Mouse (Mus musculus): ENCODE results near the gene Atoh7.
A peak's percentile ranks its signal among the peaks of the same experiment; 100 is the strongest.

Gene Atoh7

DNA sequence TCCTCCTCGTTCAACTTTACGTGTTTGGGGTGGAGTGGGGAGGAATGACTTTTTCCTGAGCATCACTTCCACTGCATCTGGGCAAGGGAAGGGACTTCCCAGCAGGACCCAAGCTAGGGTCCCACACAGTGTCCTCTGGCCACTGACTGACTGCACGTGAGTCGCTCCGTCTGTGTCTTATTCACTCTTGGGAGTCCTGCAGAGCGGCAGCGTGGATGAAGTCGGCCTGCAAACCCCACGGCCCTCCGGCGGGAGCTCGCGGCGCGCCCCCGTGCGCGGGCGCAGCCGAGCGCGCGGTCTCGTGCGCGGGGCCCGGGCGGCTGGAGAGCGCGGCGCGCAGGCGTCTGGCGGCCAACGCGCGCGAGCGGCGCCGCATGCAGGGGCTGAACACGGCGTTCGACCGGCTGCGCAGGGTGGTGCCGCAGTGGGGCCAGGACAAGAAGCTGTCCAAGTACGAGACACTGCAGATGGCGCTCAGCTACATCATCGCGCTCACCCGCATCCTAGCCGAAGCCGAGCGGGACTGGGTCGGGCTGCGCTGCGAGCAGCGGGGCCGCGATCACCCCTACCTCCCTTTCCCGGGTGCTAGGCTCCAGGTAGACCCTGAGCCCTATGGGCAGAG, 601 bp downstream of the Atoh7 start:
- no peak for DNase-seq

DNA sequence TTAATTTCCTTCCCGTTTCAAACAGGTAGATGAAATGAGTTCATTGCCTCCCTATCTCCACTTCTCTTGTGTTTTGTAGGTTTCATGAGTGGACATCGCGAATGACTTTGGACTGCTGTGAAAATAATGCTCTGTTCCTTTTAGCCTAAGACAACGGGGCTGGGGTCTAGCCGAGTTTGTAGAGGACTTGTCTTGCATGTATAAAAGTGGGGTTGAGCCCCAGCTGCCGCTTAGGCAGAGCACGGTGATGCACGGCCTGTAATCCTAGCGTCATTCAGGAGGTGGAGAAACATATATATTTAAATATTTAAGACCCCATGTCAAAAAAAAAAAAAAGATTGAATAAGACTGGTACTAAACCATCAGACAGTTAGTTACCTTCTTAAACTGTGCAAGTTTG, 1.2 kb downstream of the Atoh7 start:
- no peak for DNase-seq

DNA sequence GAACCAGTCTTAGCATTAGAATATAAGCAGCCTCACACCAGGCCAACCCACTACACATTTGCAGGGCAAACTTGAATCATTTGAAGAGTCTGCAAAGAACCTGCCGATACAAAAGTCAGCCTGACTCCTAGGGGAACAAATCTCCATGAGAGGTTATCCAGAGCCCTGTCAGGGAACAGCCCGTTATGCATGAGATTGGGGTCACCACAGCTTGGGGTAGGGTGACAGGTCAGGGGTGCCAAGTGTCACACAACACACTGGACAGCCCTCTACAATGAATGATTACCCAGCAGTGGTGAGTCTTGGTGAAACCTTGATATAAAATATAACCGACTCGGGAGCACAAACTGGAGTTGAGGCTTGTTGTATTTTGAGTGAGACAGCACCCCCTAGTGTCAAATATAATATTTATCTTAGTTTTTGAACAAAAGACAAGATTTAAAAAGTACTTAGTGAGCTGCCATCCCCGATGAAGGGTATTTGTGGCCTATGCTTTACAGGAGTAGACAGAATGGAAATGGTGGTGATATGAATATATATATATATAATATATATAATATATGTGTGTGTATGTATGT, 13.7 kb downstream of the Atoh7 start:
- DNase-seq, result no peak

GRCm38 (mm10) chr10:63113716-63114360, 14.4 kb downstream of the Atoh7 start:
- DNase-seq, result no peak

- DNase-seq, result no peak
These were observed 16.4 kb downstream of the Atoh7 start for GRCm38 (mm10) chr10:63115881-63116280.

- no peak for DNase-seq
These were observed 16.9 kb downstream of the Atoh7 start for GRCm38 (mm10) chr10:63116376-63116775.

GRCm38 (mm10) chr10:63117583-63117982, 18.1 kb downstream of the Atoh7 start:
- no peak for DNase-seq

GRCm38 (mm10) chr10:63119916-63120315, 20.5 kb downstream of the Atoh7 start:
- DNase-seq, result no peak

DNA sequence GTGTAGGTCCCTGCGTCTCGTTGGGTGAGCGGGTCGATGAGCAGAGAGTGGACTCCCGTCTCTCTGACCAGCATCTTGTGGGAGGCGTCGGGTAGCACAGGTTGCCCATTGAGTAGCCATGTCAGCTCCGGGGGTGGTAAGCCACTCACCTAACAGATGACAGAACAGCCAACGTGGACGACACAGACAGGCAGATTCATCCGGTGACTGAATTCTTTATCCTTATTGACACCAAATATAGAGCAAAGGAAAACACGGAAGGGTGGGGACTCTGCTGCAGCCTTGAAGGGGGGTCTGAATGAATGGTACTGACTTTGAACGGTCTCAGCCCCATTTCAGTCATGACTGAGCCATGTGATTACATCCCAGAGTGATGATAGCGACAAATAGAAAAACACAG, 22.5 kb downstream of the Atoh7 start:
- DNase-seq, result no peak

DNA sequence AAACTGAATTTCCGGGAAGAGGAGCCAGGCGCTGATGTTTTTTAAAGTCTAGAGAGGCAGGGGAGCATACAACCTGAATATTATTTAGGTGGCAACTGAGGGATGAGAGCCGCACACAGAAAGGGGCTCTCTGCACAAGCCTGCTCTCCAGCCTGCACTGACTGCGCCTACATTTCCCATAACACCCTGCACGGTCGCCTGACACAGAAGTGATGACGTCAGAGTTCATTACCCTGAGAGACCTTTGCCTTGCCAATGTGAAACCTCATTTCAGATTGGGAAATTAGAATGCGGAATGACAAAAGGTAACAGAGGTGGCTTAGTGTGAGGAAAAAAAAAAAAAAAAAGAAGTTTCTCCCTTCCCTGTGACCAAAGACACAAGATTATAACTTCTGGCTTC, 23.1 kb downstream of the Atoh7 start:
- DNase-seq, result peak; percentile 67

DNA sequence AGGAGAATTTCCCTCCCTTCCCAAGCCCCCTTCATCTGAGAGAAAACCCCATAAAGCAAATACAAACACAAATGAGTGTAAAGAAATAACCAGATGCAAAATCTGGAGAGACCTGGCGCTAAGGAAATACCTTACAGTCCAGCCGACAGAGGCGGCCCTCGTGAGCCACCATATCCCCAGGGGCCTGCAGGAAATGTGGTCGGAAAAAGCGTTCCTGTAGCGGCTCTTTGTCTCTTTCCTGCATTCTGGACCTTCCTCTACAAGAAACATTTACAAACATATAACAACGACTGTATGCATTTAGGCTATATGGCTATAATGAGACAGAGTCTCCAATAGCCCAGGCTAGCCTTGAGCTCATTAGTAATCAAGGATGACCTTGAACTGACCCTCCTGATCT, 23.7 kb downstream of the Atoh7 start:
- DNase-seq, result no peak

DNA sequence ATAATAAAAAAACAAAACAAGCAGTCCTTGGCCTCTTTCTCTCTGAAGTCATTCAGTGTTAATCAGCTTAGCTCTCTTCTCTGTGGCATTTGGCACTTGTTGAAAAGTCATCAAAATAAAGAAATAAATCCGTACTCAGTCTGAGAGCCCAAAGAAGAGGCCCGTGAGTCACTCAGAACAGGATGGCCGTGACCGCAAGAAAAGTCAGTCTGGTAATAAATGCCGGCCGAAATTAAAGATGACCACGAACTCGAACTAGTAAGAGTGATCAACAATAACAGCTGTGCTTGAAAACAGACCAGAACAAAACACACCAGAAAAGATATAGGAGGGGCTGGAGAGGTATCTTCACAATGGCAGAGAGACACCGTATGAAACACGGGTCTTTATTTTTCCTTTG, 24.6 kb downstream of the Atoh7 start:
- DNase-seq, result no peak

GRCm38 (mm10) chr10:63125343-63125742, 25.9 kb downstream of the Atoh7 start:
- no peak for DNase-seq

- DNase-seq, result no peak
These were observed 26.7 kb downstream of the Atoh7 start for GRCm38 (mm10) chr10:63126116-63126515.

DNA sequence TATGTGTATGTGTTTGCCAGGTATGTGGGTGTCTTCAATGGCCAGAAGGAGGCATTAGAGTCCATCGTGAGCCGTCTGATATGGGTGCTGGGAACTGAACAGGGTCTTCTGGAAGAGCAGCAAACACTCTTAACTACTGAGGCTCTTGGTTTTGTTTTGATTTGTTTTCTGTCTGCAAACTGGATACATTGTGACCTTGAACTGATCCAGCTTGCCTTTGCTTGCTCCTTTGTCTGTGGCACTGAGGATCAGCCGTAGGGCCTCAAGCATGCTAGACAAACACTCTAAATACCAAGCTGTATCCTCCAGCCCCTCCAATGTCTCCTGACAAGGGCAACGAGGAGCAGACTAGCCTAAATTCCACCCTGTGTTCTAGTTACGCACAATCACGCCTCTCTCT, 27.7 kb downstream of the Atoh7 start:
- no peak for DNase-seq

DNA sequence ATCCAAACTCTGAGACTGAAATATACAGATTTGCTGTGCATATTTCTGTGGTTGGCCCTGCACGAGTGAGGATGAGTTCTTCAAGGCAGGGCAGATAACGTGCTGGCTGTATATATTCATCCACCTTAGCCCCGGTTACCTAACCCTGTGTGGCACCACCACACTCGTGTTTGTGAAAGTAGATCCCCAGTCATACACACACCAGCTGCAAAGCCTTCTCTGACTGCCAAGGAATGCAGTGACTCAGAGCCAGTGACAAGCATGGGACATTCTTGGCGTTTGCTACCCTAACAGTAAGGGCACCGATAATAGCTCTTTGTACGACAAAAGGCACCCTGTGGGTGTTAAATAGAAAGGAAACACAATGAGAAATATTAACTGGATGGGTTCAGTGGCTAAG, 28.8 kb downstream of the Atoh7 start:
- peak; percentile 20 for DNase-seq

DNA sequence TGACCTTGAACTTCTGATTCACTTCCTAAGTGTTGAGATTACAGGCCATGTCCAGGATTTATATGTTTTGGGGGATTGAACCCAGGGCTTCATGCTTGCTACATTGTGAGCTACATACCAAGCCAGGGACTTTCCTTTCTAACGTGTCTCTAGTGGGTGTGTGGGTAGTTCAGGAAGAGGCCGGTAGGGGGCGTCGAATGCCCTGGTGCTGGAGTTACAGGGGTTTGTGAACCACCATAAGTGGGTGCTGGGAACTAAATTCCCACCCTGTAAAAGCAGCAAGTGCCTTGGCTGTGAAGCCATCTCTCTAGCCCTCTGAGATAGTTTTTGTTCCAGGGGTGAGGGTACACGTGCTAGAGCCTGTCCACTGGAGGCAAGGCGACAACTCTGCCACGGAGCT, 31.0 kb downstream of the Atoh7 start:
- DNase-seq, result no peak

DNA sequence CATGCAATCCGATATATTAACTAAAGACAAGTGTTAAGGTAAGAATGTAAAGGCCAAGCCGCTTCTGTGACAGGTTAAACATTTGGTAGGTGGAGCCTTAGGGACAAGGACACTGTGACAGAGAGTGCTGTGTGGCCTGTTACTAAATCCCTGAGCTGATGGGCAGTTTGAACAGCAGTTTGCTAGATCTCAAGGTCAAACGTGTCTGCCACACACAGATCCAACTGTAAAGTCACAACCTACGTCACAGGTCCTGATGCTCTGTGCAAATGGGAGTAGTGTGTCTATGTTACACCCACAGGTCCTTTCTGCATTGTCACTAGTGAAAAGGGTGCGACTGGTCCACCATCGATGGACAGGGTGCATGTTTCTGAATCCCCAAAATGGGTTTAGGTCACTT, 32.9 kb downstream of the Atoh7 start:
- DNase-seq, result no peak

DNA sequence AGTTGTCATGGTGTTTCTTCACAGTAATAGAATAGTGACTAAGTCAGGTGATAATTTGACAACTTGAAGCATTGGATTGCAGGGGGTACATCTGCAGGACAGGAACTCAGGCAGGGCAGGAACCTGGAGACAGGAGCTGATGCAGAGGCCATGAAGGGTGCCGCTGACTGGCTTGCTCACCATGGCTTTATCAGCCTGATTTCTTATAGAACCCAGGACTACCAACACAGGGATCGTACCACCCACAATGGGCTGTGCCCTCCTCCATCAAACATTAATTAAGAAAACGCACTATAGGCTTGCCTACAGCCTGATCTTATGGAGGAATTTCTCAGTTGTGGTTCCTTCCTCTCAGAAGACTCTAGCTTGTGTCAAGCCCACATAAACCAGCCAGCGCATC, 33.9 kb downstream of the Atoh7 start:
- no peak for DNase-seq

GRCm38 (mm10) chr10:63135680-63136079, 36.2 kb downstream of the Atoh7 start:
- no peak for DNase-seq

DNA sequence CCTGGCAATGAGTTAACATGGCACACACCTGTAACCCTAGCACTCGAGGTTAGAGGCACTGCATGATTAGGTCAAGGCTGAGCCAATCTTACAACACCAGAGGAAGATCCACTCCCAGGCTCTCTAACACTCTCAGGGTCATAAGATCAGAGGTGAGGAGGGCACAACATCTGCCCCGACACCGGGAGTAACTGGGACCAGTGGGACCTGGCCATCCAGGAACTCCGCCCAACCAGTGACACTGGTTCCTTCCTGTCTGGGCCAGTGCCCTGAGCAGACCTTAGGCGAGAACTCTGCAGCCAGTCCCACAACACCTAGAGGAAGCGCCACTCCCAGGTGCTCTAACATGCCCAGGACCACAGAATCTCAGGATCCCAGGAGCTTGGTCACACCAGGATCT, 37.0 kb downstream of the Atoh7 start:
- DNase-seq, result no peak

- no peak for DNase-seq
These were observed 43.2 kb downstream of the Atoh7 start for GRCm38 (mm10) chr10:63142660-63143059.
